Mouse (Mus musculus) olfactory bulb, adult 2 months (tissue): ENCODE data around the gene Tubgcp3. TPM values are rescaled to one million over a fixed set of nuclear protein-coding genes. Genes with fewer than 3 reads are reported as not detected.
"Not testable (repeated sequence)": the region's sequence is repeated elsewhere in the genome, so short reads cannot be mapped to it uniquely, and the experiment has no call there.

ENCODE experiments used
- H3K27ac ChIP-seq: fragments of 200-500 bp; 2 replicates; pipeline ENCODE4 v1.5.1; 2012; ENCODE audit warnings: low read depth, low read length; ENCODE audit not compliant: insufficient read depth
- H3K4me1 ChIP-seq: fragments of 200-500 bp; 2 replicates; pipeline ENCODE4 v1.6.1; 2012; ENCODE audit warnings: low read length; ENCODE audit not compliant: control insufficient read depth, insufficient read depth
- H3K4me3 ChIP-seq: fragments of 200-500 bp; 2 replicates; pipeline ENCODE4 v1.5.1; 2012; ENCODE audit warnings: mild to moderate bottlenecking, low read depth, low read length, moderate library complexity; ENCODE audit not compliant: insufficient read depth
- CTCF ChIP-seq: fragments of 200-500 bp; IDR thresholded peaks from 2 replicates; pipeline ENCODE4 v1.5.1; 2012; ENCODE audit warnings: low read depth, mild to moderate bottlenecking, low read length, moderate library complexity; ENCODE audit not compliant: insufficient read depth
- POLR2A ChIP-seq: fragments of 200-500 bp; IDR thresholded peaks from 2 replicates; pipeline ENCODE4 v1.6.1; 2012; ENCODE audit warnings: mild to moderate bottlenecking, low read depth, low read length, moderate library complexity; ENCODE audit not compliant: insufficient read depth
- WGBS: fragments of 180-500 bp; shearing (Covaris S2); methylation state at CpG from one replicate; pipeline ENCODE4 v1.1.7; 2018; 5-methylcytosine and 5-hydroxymethylcytosine counted together
- polyA plus RNA-seq: library from polyadenylated mRNA; stranded (reverse); fragments of >200 nt; gene quantifications from 2 replicates; pipeline ENCODE4 v1.2.4, GENCODE M21; 2012; ENCODE audit warnings: low replicate concordance; ENCODE audit not compliant: missing spikeins, insufficient read depth, insufficient read length

Gene Tubgcp3
- polyA plus RNA-seq, 1 experiment, result not detected

DNA sequence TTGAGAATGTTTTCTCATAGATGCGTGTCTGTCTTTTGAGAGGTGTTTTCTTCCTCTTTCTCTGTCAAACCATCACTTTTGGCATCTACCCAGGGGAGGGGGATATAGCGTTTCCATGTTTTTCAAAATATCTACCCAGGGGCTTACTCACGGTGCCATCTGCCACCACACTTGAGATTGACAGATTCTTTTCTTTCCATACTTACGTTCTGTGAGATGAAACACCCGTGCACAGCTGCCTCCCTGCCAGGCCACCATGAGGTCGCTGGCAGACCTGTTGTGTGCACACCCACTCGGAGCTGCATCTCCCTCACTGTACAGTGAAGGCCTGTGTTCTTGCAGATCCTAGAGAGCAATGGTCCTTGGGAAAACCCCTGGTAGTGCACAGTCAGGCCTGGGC lies 58.8 kb downstream of the Tubgcp3 start:
- H3K4me1 ChIP-seq, result peaks cover 13% of the 10 kb centered on the region; the same call in 1 of the 2 replicates
- TF ChIP-seq POLR2A (no peak), CTCF (no peak)
- 87% methylated on average over 7 of the region's 7 CpGs for WGBS
- no peak overlapping the region for H3K4me3 ChIP-seq
- no peak overlapping the region for H3K27ac ChIP-seq

DNA sequence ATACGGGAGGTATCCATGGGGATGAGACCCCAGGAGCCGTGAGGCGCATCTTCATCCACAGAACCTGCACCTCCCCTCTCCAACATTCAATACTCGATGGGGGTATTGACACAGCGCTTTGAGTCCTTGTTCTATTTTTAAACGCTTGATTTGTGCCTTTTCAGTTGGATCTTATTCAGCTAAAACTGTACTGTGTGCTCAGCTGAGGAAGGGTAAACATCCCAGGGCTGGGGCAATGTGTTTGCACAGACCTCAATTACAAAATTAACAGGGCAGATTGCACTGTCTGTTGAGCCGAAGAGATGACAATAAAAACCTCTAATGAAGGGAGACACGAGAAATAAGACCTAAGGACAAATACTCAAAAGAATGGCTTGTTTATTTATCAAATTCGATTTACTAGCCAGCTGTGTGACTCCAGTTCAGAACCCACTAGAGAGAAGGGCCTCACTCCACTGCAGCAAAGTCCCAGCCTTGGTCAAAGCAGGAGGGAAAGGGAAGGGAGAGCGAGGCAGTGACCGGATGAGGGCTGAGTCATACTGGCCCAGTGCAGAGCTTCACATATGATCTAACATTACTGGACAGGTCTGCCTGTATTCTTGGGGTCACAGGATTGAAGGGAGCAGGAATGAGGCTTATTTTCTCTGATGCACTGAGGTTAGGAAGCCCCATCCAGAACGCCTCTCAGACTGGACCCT lies 62.1 kb downstream of the Tubgcp3 start:
- H3K4me3 ChIP-seq, result no peak overlapping the region
- WGBS, result 39% methylated on average over 12 of the region's 12 CpGs
- no peak for TF ChIP-seq CTCF
- no peak overlapping the region for H3K27ac ChIP-seq
- H3K4me1 ChIP-seq, result peaks cover 13% of the 10 kb centered on the region; the same call in 1 of the 2 replicates

DNA sequence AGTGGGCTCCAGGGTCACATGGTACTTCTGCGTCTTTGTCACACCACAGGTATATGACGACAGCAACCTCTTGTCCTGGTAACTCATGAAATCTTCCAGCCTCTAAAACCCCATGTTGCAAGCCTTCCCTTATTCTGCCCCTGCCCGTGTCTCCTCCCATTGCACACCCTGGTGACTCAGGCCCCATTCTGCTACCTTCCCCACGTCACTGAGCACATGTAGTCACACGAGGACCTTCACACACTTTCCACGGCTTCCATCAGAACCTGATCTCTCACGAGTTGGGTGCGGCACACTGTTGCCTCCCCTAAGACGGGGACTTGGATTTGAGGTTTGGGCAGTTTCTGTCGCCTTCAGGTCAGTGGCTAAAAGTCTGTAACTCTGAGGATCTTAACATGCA lies 63.2 kb downstream of the Tubgcp3 start:
- H3K4me1 ChIP-seq, result peaks cover 13% of the 10 kb centered on the region; the same call in 1 of the 2 replicates
- TF ChIP-seq CTCF (no peak), POLR2A (no peak)
- 77% methylated on average over 10 of the region's 10 CpGs for WGBS
- H3K4me3 ChIP-seq, result no peak overlapping the region
- H3K27ac ChIP-seq, result no peak overlapping the region

DNA sequence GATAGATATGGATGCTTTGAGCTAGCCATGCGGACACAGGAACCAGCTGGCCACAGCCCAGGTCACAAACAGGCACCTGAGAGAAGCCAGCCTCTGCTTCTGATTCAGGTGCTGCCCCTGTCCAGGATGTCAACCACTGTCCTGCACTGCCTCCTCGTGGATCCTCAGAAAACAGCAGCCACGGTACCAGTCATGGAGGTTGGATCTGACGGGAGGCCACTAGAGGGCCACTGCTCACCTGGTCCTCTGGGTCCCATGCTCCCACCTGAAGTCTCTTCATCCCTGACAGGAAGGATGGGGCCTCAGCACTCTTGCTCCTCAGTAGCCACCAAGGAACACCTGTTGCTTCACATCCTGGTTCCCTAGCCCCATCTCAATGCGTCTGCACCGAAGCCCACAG lies 64.8 kb downstream of the Tubgcp3 start:
- Histone ChIP-seq H3K4me3 (no peak overlapping the region), H3K4me1 (peaks cover 13% of the 10 kb centered on the region; the same call in 1 of the 2 replicates), H3K27ac (no peak overlapping the region)
- 32% methylated on average over 6 of the region's 6 CpGs for WGBS
- TF ChIP-seq CTCF (peak; percentile 82), POLR2A (no peak)

DNA sequence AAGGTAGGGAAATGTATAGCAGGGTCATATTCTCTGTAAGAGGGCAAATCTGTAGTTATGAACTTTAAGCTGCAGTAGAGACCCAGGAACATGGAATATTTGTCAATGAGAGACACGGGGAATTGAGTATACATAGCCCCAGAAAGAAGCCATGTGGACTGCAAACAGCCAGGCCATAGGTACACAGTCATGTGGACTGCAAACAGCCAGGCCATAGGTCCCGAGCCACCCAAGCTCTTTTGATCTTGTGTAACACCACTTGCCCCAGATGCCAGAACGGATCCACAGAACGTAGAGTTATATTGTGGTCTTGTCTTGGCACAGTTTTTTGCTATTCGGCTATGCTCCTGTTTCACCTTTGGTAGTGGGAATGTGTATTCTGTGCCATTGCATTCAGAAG lies 88.3 kb downstream of the Tubgcp3 start:
- Histone ChIP-seq H3K27ac (no peak overlapping the region), H3K4me1 (no peaks in the 10 kb centered on the region), H3K4me3 (no peak overlapping the region)
- TF ChIP-seq CTCF, result no peak
- TF ChIP-seq POLR2A, result no peak
- 95% methylated on average over 5 of the region's 5 CpGs for WGBS

DNA sequence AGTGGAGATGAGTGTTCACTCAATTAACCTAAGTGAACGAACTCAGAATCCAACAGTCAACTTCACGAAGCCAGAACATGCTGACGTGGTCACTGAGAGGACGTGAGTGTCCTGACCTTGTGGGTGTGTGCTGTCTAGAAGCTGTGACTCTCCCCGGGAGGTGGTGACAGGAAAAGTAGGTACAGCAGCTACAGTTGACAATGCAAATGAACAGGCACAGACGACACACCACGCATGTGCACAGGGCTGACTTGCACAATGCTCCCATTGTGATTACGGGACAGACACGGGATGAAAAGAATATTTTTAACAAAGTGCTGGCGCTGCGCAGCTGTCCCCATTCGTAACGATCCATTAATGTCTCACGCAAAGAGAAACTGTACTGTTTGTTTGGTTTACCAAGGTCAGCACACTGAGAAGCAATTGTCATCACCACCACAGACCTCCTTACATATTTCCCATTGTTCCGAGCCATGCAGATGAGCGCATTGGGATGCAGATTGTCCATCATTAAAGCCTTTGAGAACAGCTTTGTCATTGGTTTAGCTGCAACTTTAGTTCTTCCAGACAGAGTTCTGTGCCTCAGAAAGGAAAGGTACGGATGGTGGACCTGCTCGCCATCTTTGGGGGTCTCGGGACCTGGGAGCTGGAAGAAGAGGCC lies 92.6 kb downstream of the Tubgcp3 start:
- H3K4me1 ChIP-seq, result not testable (repeated sequence)
- 50% methylated on average over 19 of the region's 19 CpGs for WGBS

DNA sequence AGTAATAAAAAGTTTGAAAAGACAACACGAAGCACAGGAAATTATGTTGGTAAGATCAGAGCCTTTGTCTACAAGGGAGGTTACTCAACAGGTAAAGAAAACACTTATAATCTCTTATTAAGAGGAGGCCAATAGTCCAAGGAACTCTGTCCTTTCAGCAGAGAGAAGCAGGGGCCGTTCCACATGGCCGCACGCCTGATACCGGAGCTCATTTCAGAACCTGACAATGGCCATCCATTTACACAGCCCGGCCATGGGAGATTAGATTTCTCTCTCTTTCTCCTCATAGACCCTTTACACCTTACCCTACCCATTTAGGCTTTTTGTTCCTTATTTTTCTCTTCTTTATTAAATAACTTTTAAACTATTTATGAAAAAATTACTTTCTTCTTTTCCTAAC lies 95.3 kb downstream of the Tubgcp3 start:
- Histone ChIP-seq H3K27ac (no peak overlapping the region), H3K4me3 (no peak overlapping the region), H3K4me1 (no peaks in the 10 kb centered on the region)
- TF ChIP-seq POLR2A (no peak), CTCF (no peak)
- WGBS, result 74% methylated on average over 6 of the region's 6 CpGs

More for the DNA sequence above, 92.6 kb downstream of the Tubgcp3 start:
- H3K4me3 ChIP-seq, H3K27ac ChIP-seq: not testable (repeated sequence)

DNA sequence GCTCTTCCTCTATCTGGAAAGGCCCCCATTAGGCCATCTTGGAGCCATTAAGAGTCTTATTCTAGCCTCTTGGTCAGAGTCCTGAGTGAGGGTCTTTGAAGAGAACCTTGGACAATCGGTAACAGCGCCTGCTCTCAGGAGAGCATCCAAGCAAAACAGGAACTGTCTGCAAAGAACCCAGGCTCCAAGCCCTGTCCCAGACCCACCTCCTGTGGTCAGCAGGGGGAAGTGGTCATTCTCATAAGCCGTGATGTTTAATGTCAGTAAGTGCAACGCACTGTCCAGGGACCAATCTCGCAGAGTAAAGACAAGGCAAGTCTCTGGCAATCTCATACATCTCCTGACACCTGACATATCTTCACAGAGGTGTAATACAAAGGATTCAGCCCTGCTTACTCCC lies 96.0 kb downstream of the Tubgcp3 start:
- Histone ChIP-seq H3K27ac (no peak overlapping the region), H3K4me3 (no peak overlapping the region), H3K4me1 (no peaks in the 10 kb centered on the region)
- TF ChIP-seq POLR2A (no peak), CTCF (no peak)
- WGBS, result 80% methylated on average over 5 of the region's 5 CpGs

DNA sequence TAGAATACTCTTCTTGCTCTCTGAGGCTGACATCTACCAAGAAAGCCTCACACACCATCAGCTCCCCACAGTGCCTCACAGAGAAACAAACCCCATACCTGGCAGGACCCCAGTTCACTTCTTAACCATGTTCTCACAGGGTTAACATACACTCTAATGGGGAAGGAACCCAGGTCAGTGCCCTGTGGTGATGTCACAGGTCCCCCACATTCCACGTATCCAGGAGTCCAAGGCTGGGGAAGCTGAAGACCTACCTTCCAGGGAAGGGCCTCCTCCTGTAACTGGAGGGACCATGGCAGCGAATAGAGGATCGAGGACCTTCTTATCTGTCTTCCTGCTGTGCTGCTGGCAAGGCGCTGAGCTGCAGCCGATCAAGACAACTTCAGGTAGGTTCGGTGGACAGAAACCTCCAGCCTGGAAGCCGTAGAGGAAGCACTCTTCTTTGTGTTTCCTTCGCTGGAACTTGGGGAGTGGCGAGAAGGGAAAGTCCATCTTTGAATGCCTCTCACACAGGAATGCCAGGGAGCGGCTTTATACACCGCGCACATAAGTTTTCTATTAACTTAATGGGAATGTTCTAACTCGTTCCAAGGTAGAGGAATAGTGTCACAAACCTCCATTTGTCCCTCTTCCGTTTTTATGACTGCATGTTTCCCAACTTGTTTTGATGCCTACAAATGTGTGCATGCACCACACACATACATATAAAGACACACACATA lies 99.1 kb downstream of the Tubgcp3 start, which contains the start of gene Spaca7:
Spaca7 (plus strand) TSS at position 216 of the 721 bp plus-strand sequence.
- Histone ChIP-seq H3K27ac (no peak within 1 kb of the TSS), H3K4me1 (peaks cover 9% of the 10 kb centered on the region), H3K4me3 (no peak within 1 kb of the TSS)
- WGBS, result 84% methylated on average over 14 of the region's 14 CpGs
- TF ChIP-seq POLR2A (no peak), CTCF (no peak)

DNA sequence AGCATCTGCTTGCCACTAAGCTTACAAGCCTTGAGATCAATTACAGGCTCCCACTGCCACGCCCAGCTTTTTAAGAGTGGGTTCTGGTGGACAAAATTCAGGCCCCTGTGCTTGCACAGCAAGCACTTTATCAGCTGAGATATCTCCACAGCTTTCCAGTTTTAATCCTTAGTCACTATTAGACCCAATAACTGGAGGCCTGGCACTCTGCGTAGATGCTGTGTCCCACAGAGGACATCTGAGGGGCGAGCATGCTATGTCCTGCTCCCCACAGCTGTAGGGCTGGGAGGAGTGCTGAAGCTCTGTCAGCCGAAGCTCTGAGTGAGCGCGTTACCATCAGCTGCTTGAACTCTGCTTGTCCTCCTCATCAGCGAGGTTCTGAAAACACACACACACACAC lies 105.5 kb downstream of the Tubgcp3 start:
- no peak overlapping the region for H3K27ac ChIP-seq
- H3K4me3 ChIP-seq, result no peak overlapping the region
- no peak for TF ChIP-seq POLR2A
- TF ChIP-seq CTCF, result no peak
- 55% methylated on average over 7 of the region's 7 CpGs for WGBS
- peaks cover 21% of the 10 kb centered on the region for H3K4me1 ChIP-seq
